Mouse (Mus musculus): ENCODE measurements at regions not wholly inside any gene's neighbourhood (a gene's known extent, or its start where the extent isn't known, plus 50 kb on each side); places are given as distances from the start of the nearest gene placed in this dataset.
A peak's percentile ranks its signal among the peaks of the same experiment; 100 is the strongest.

DNA sequence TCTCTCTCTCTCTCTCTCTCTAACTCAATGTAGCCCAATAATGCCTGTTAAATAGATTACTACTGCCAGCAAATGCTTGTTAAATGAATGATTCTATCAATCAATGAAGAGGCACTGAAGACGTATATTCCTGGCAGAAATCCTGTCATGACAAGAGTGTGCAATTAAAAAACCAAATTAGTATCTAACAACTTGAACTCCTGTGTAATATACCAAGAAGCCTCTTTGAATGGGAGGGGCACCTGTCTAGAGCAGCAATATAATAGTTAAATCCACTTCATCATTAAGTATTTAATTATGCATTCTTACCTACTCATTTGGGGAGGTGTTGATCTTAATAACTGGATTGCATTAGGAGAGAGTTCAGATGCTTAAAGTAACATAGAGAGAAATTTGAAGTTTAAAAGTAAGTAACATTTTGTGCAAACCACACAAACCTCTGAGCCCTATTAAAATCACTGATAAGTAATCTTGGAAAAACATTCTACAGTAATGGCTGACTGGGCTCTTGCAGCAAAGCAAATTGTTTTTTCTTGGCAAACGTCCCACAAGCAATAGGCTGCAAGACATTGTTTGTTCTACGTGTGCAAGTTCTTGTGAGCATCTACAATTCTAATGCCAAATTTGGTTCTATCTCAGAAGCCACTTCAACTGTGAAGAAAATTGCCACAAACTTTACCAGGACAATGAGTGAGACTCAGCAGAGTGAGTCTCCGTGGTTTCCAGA lies 719.7 kb upstream of the Cited2 start:
- 79% methylated on average over 4 of the region's 4 CpGs for WGBS
- no peak overlapping the region for H3K9ac ChIP-seq (ENCODE audit: low read depth, low read length)
- no peak overlapping the region for H3K4me2 ChIP-seq (replicated peaks; ENCODE audit: low read depth, low read length)
- H3K36me3 ChIP-seq (ENCODE audit: control insufficient read depth, insufficient read depth, low read length): no peaks in the 10 kb centered on the region
- H3K4me1 ChIP-seq (replicated peaks; ENCODE audit: control insufficient read depth, insufficient read depth, low read length): no peaks in the 10 kb centered on the region
- H3K27me3 ChIP-seq (ENCODE audit: control insufficient read depth, insufficient read depth, low read length): no peaks in the 10 kb centered on the region
- H3K9me3 ChIP-seq (ENCODE audit: control insufficient read depth, low read length): no peaks in the 10 kb centered on the region
- no peak overlapping the region for H3K27ac ChIP-seq (ENCODE audit: low read depth, low read length)
- no peak for ATAC-seq (ENCODE audit: low FRiP score)
- DNase-seq (ENCODE audit: low spot score): no peak
- H3K4me3 ChIP-seq (ENCODE audit: low read depth, low read length): no peak overlapping the region

DNA sequence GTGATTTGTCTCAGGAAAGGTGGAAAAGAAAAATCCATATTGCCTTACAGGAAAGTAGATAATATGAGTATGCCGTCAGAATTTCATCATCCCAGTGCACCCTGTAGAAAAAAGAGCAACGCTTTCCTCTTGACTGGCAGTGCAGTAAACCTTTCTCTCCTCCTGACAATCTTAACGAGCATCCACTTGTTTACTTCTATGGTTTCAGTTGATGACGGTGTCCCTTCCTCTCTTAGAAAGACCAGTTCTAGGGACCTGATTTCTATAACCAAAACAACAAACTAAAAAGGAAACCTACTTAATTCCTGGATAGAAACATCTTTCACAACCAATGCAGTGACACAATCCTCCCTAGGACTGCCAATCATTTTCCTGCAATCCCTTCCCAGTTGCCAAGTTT lies 714.3 kb upstream of the Cited2 start:
- H3K9ac ChIP-seq (ENCODE audit: low read depth, low read length): no peak overlapping the region
- WGBS: 85% methylated on average over 4 of the region's 4 CpGs
- no peaks in the 10 kb centered on the region for H3K9me3 ChIP-seq (ENCODE audit: control insufficient read depth, low read length)
- H3K4me2 ChIP-seq (replicated peaks; ENCODE audit: low read depth, low read length): no peak overlapping the region
- H3K27me3 ChIP-seq (ENCODE audit: control insufficient read depth, insufficient read depth, low read length): no peaks in the 10 kb centered on the region
- DNase-seq (ENCODE audit: low spot score): no peak
- no peaks in the 10 kb centered on the region for H3K36me3 ChIP-seq (ENCODE audit: control insufficient read depth, insufficient read depth, low read length)
- H3K4me3 ChIP-seq (ENCODE audit: low read depth, low read length): no peak overlapping the region
- no peak for ATAC-seq (ENCODE audit: low FRiP score)
- no peak overlapping the region for H3K27ac ChIP-seq (ENCODE audit: low read depth, low read length)
- H3K4me1 ChIP-seq (replicated peaks; ENCODE audit: control insufficient read depth, insufficient read depth, low read length): no peaks in the 10 kb centered on the region

DNA sequence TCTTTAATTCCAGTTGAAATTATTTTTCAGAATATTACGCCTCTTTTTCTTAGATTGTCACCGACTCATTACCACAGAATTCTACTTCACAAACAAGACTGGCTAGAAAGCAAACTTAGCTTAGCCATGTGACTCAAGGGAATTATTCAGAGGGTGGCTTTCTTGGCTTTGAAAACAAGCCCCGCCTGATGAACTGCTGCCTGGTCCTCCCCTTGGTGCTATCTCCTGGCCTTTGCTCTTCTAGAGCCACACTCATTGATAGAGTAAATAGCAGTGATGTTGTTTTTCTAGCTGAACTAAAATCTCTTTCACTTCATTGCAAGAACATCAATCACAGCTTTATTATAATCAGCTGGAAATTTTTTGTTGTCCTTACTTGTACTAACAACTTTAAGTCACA lies 713.0 kb upstream of the Cited2 start:
- Histone ChIP-seq H3K27ac (ENCODE audit: low read depth, low read length) (no peak overlapping the region), H3K27me3 (ENCODE audit: control insufficient read depth, insufficient read depth, low read length) (no peaks in the 10 kb centered on the region)

DNA sequence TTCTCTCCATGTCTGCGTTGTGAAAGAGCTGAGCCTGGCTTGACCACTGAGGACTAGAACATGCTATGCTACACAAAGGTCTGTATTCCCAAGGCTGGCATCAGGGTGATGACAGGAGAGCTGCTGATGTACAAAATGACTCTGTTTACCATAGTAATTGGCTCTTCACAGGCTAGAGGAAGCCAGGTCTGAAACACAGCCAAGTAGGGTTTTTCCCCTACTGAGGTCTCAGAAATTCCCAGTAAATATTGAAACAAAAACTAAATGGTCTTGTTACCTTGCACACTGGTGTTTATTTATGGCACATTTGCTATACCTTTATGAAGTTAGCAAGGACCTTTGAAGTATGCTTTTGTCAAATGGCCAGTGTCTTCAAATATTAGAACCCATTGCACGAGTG lies 711.1 kb upstream of the Cited2 start:
- WGBS: 85% methylated on average over 2 of the region's 2 CpGs
- ATAC-seq (ENCODE audit: low FRiP score) (no peak), DNase-seq (ENCODE audit: low spot score) (no peak)
- Histone ChIP-seq H3K4me1 (replicated peaks; ENCODE audit: control insufficient read depth, insufficient read depth, low read length) (no peaks in the 10 kb centered on the region), H3K27me3 (ENCODE audit: control insufficient read depth, insufficient read depth, low read length) (no peaks in the 10 kb centered on the region), H3K4me3 (ENCODE audit: low read depth, low read length) (no peak overlapping the region), H3K4me2 (replicated peaks; ENCODE audit: low read depth, low read length) (no peak overlapping the region), H3K27ac (ENCODE audit: low read depth, low read length) (no peak overlapping the region), H3K9me3 (ENCODE audit: control insufficient read depth, low read length) (no peaks in the 10 kb centered on the region), H3K9ac (ENCODE audit: low read depth, low read length) (no peak overlapping the region), H3K36me3 (ENCODE audit: control insufficient read depth, insufficient read depth, low read length) (no peaks in the 10 kb centered on the region)

More for the DNA sequence above, 713.0 kb upstream of the Cited2 start:
- ATAC-seq (ENCODE audit: low FRiP score) (no peak), DNase-seq (ENCODE audit: low spot score) (no peak)
- WGBS: 81% methylated on average over 3 of the region's 3 CpGs
- no peak overlapping the region for H3K9ac ChIP-seq (ENCODE audit: low read depth, low read length)
- no peaks in the 10 kb centered on the region for H3K36me3 ChIP-seq (ENCODE audit: control insufficient read depth, insufficient read depth, low read length)
- H3K4me3 ChIP-seq (ENCODE audit: low read depth, low read length): no peak overlapping the region
- H3K4me1 ChIP-seq (replicated peaks; ENCODE audit: control insufficient read depth, insufficient read depth, low read length): no peaks in the 10 kb centered on the region
- H3K4me2 ChIP-seq (replicated peaks; ENCODE audit: low read depth, low read length): no peak overlapping the region
- H3K9me3 ChIP-seq (ENCODE audit: control insufficient read depth, low read length): no peaks in the 10 kb centered on the region

DNA sequence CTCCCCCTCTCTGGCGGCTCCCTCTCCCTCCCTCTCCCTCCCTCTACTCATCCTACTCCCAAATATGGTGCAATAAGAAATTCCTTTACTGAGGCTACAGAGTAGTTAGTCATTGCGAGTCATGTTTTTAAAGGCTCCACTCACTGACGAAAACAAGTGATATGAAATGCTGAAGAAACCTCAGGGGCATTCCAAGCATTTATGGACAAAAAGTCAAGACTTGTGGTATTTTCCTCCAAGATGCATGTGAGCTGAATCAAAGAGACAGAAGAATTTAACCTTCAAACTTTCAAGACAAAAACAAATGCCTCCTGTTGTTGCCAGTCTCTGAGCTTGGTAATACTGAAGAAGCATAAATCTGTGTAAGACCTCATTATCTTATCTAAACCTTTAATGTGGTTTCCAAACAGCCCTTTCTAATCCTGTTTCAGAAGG lies 710.5 kb upstream of the Cited2 start:
- no peaks in the 10 kb centered on the region for H3K4me1 ChIP-seq (replicated peaks; ENCODE audit: control insufficient read depth, insufficient read depth, low read length)
- H3K27ac ChIP-seq (ENCODE audit: low read depth, low read length): no peak overlapping the region
- ATAC-seq (ENCODE audit: low FRiP score) (no peak), DNase-seq (ENCODE audit: low spot score) (no peak)
- no peak overlapping the region for H3K9ac ChIP-seq (ENCODE audit: low read depth, low read length)
- no peaks in the 10 kb centered on the region for H3K27me3 ChIP-seq (ENCODE audit: control insufficient read depth, insufficient read depth, low read length)
- H3K4me2 ChIP-seq (replicated peaks; ENCODE audit: low read depth, low read length): no peak overlapping the region
- H3K9me3 ChIP-seq (ENCODE audit: control insufficient read depth, low read length): no peaks in the 10 kb centered on the region
- WGBS: 73% methylated on average over 3 of the region's 3 CpGs
- H3K4me3 ChIP-seq (ENCODE audit: low read depth, low read length): no peak overlapping the region
- H3K36me3 ChIP-seq (ENCODE audit: control insufficient read depth, insufficient read depth, low read length): no peaks in the 10 kb centered on the region

DNA sequence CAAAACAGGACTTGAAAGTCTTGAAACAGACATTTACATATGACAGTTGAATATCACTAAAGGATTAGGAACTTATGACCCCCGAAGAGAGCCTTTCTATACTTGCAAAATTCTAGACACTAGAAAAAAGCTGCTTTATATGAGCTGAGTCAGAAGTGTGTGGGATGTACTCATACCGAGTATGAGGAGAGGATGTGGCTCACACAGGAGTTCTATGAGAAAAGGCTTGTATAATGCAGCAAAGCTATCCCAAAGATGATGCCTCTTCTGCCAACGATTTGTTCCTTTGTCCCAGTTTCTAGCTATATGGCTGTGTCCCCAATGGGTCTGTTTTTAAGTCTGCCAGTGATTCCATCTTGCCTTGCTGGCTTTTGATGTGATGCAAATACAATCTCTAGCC lies 708.2 kb upstream of the Cited2 start:
- Histone ChIP-seq H3K27me3 (ENCODE audit: control insufficient read depth, insufficient read depth, low read length) (no peaks in the 10 kb centered on the region), H3K36me3 (ENCODE audit: control insufficient read depth, insufficient read depth, low read length) (no peaks in the 10 kb centered on the region), H3K4me1 (replicated peaks; ENCODE audit: control insufficient read depth, insufficient read depth, low read length) (no peaks in the 10 kb centered on the region), H3K4me2 (replicated peaks; ENCODE audit: low read depth, low read length) (no peak overlapping the region), H3K27ac (ENCODE audit: low read depth, low read length) (no peak overlapping the region), H3K9ac (ENCODE audit: low read depth, low read length) (no peak overlapping the region), H3K4me3 (ENCODE audit: low read depth, low read length) (no peak overlapping the region), H3K9me3 (ENCODE audit: control insufficient read depth, low read length) (no peaks in the 10 kb centered on the region)
- ATAC-seq (ENCODE audit: low FRiP score): no peak
- 91% methylated on average over 3 of the region's 3 CpGs for WGBS
- DNase-seq (ENCODE audit: low spot score): no peak

DNA sequence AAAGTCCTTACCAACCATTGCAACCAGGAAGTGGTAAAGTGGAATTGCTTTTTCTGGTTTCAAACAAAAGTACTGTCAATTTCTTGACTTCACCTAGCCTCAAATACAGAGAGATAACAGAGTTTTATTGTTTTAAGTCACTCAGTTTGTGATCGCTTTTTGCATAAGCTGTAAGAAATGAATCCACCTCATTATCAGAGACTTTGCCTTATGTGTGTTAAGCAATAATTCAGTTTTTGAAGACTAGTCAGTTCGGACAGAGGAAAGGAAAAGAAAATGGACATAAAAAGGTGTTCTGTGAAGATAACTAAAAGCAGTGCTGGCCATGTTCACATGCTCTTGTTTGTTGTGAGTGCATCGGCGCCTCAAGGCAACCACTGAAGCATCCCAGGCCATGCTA lies 706.2 kb upstream of the Cited2 start:
- Histone ChIP-seq H3K4me1 (replicated peaks; ENCODE audit: control insufficient read depth, insufficient read depth, low read length) (no peaks in the 10 kb centered on the region), H3K9ac (ENCODE audit: low read depth, low read length) (no peak overlapping the region), H3K4me2 (replicated peaks; ENCODE audit: low read depth, low read length) (no peak overlapping the region), H3K27ac (ENCODE audit: low read depth, low read length) (no peak overlapping the region), H3K9me3 (ENCODE audit: control insufficient read depth, low read length) (no peaks in the 10 kb centered on the region), H3K4me3 (ENCODE audit: low read depth, low read length) (no peak overlapping the region), H3K36me3 (ENCODE audit: control insufficient read depth, insufficient read depth, low read length) (no peaks in the 10 kb centered on the region), H3K27me3 (ENCODE audit: control insufficient read depth, insufficient read depth, low read length) (no peaks in the 10 kb centered on the region)
- no peak for ATAC-seq (ENCODE audit: low FRiP score)
- WGBS: 91% methylated on average over 4 of the region's 4 CpGs
- DNase-seq (ENCODE audit: low spot score): no peak

DNA sequence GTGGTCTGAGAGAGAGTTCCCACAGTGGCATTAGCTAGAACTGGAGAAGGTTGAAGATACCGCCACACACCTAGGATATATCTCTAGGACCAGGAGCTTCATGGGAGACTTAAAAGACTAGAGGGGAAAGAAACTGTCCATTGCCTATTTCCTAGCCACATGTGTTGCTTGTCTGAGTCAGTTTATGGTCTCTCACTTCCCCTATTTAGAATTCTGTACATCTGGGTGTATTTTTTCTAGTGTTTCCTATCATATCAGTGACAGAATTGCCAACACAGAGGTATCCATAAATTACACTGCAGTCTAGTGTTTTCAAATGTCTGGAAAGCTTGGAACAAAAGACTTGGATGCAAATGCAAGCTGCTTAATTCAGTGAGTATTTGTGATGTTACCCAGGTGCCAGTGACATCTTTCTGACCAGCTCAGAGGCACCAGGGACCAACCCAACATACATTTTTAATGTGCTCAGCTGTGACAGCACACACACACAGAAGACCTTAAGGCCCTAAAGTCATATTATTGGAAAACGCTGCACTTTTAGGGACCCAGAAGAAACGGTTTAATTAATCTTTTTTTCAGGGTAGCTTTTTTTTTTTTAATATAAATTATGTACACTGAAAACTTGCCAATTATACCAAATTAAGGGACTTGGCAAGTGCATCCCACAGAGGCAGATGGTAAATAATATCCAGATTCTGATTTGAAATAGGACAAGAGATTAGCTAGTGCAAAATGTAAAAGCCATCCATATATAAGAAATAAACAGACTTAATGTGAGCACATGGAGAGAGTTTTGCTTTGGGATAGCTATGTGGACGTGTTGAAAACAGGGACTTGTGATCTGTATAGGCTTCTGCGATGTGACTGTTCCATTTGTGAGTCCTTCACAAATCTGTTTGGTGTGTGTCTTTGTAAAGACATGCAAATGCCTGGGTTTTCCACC lies 700.5 kb upstream of the Cited2 start:
- Histone ChIP-seq H3K4me1 (replicated peaks; ENCODE audit: control insufficient read depth, insufficient read depth, low read length) (no peaks in the 10 kb centered on the region), H3K9ac (ENCODE audit: low read depth, low read length) (no peak overlapping the region), H3K27me3 (ENCODE audit: control insufficient read depth, insufficient read depth, low read length) (no peaks in the 10 kb centered on the region), H3K27ac (ENCODE audit: low read depth, low read length) (no peak overlapping the region), H3K4me3 (ENCODE audit: low read depth, low read length) (no peak overlapping the region), H3K9me3 (ENCODE audit: control insufficient read depth, low read length) (no peaks in the 10 kb centered on the region), H3K36me3 (ENCODE audit: control insufficient read depth, insufficient read depth, low read length) (no peaks in the 10 kb centered on the region), H3K4me2 (replicated peaks; ENCODE audit: low read depth, low read length) (no peak overlapping the region)
- DNase-seq (ENCODE audit: low spot score) (peak; percentile 24), ATAC-seq (ENCODE audit: low FRiP score) (peak; percentile 79)
- WGBS: 78% methylated on average over 5 of the region's 5 CpGs
